Mouse (Mus musculus): ENCODE data around the gene Dok4. TPM values are rescaled to one million over a fixed set of nuclear protein-coding genes. Genes with fewer than 3 reads are reported as not detected.
"Not testable (repeated sequence)": the region's sequence is repeated elsewhere in the genome, so short reads cannot be mapped to it uniquely, and the experiment has no call there.

The Dok4 gene
- polyA plus RNA-seq, 1 experiment, result 11.8 TPM

GRCm38 (mm10) chr8:94837662-94838574 is 38.2 kb downstream of the Dok4 start, which contains the start of the genes Coq9 and Ciapin1:
Gene Coq9 (plus strand): TSS chr8:94838321.
Gene Ciapin1 (minus strand): TSS chr8:94838358.
- Histone ChIP-seq H3K4me3 (replicated peaks) (peak within 1 kb of the TSS; percentile 70), H3K27me3 (ENCODE audit: control insufficient read depth) (no peaks in the 10 kb centered on the region), H3K36me3 (ENCODE audit: control insufficient read depth) (peaks cover 29% of the 10 kb centered on the region), H3K4me1 (ENCODE audit: control insufficient read depth) (peaks cover 36% of the 10 kb centered on the region), H3K9me3 (ENCODE audit: control insufficient read depth, low read length) (no peaks in the 10 kb centered on the region)
- TF ChIP-seq GATA1 (IDR thresholded peaks at IDR 0.05; ENCODE audit: low read length), result no peak
- TF ChIP-seq TAL1 (IDR thresholded peaks at IDR 0.05; ENCODE audit: low read length), result no peak

GRCm38 (mm10) chr8:94836456-94837240 is 39.5 kb downstream of the Dok4 start:
- no peaks in the 10 kb centered on the region for H3K9me3 ChIP-seq (ENCODE audit: control insufficient read depth, low read length)
- H3K4me1 ChIP-seq (ENCODE audit: control insufficient read depth), result peaks cover 38% of the 10 kb centered on the region
- TF ChIP-seq TAL1 (IDR thresholded peaks at IDR 0.05; ENCODE audit: low read length), result no peak
- TF ChIP-seq GATA1 (IDR thresholded peaks at IDR 0.05; ENCODE audit: low read length), result no peak
- H3K36me3 ChIP-seq (ENCODE audit: control insufficient read depth), result peaks cover 33% of the 10 kb centered on the region
- peak overlapping the region; percentile 70 for H3K4me3 ChIP-seq (replicated peaks)
- H3K27me3 ChIP-seq (ENCODE audit: control insufficient read depth), result no peaks in the 10 kb centered on the region

GRCm38 (mm10) chr8:94835751-94836150 is 40.4 kb downstream of the Dok4 start:
- H3K4me3 ChIP-seq (replicated peaks); H3K27me3 ChIP-seq (ENCODE audit: control insufficient read depth); H3K9me3 ChIP-seq (ENCODE audit: control insufficient read depth, low read length): not testable (repeated sequence)
- peaks cover 39% of the 10 kb centered on the region for H3K4me1 ChIP-seq (ENCODE audit: control insufficient read depth)
- peaks cover 40% of the 10 kb centered on the region for H3K36me3 ChIP-seq (ENCODE audit: control insufficient read depth)

DNA sequence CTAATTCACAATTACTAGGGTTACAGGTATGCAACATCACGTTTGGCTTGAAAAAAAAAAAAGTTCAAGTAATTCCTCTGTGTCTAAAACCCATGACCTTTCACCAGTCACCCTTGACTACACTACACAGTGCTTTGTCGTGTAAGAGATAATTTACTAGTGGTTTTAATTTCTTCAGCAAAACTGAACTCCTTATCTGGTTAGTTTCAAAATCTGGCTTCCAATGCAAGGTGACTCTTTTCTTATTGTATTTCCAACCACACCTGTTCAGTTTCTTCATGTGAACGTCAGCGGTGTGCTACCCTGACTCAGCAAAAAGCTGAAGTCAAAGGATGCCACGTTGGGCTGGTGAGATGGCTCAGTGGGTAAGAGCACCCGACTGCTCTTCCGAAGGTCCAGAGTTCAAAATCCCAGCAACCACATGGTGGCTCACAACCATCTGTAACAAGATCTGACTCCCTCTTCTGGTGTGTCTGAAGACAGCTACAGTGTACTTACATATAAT is 42.2 kb downstream of the Dok4 start:
- not testable (repeated sequence) for H3K9me3 ChIP-seq (ENCODE audit: control insufficient read depth, low read length); H3K27me3 ChIP-seq (ENCODE audit: control insufficient read depth); H3K4me3 ChIP-seq (replicated peaks)
- Histone ChIP-seq H3K4me1 (ENCODE audit: control insufficient read depth) (peaks cover 31% of the 10 kb centered on the region), H3K36me3 (ENCODE audit: control insufficient read depth) (peaks cover 56% of the 10 kb centered on the region)

DNA sequence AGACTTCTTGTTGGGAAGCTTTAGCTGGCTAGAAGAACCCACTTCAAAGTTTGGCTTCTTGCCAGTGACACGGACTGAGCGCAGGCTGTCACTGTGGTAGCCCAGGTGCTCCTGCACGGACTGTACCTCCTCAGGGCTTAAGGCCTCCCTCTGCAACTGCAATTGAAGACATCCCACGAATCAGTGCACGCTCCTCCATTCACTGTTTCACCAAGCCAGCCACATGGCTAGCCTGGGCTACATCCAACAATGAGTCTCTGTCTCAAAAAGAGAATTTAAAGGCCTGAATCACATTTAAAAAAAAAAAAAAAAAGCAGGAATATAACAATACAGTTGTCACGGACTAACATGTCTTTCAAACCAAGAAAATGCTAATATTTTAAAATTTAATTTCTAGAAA is 47.8 kb downstream of the Dok4 start:
- Histone ChIP-seq H3K4me1 (ENCODE audit: control insufficient read depth) (peaks cover 9% of the 10 kb centered on the region), H3K9me3 (ENCODE audit: control insufficient read depth, low read length) (peaks cover 6% of the 10 kb centered on the region), H3K36me3 (ENCODE audit: control insufficient read depth) (peaks cover 99% of the 10 kb centered on the region), H3K4me3 (replicated peaks) (no peak overlapping the region), H3K27me3 (ENCODE audit: control insufficient read depth) (no peaks in the 10 kb centered on the region)
- TF ChIP-seq TAL1 (IDR thresholded peaks at IDR 0.05; ENCODE audit: low read length), result no peak
- no peak for TF ChIP-seq GATA1 (IDR thresholded peaks at IDR 0.05; ENCODE audit: low read length)

DNA sequence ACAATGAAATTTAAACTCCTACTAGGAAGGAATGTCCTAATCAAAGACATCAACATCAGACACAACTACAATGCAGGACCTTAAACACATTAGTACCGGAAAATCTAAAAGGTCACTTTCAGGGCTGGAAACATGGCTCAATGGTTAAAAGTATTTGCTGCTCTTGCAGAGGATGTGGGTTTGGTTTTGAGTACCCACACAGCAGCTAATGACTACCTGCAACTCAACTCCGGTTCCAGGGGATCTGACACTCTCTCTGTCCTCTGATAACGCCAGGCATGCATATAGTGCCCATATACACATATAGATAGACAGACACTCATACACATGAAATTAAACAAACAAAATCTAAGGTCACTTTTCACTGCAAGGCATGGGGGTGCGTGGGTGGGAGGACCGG is 49.9 kb downstream of the Dok4 start:
- H3K27me3 ChIP-seq (ENCODE audit: control insufficient read depth), result no peaks in the 10 kb centered on the region
- H3K4me1 ChIP-seq (ENCODE audit: control insufficient read depth), result peaks cover 11% of the 10 kb centered on the region
- no peak for TF ChIP-seq GATA1 (IDR thresholded peaks at IDR 0.05; ENCODE audit: low read length)
- no peak for TF ChIP-seq TAL1 (IDR thresholded peaks at IDR 0.05; ENCODE audit: low read length)
- peaks cover 6% of the 10 kb centered on the region for H3K9me3 ChIP-seq (ENCODE audit: control insufficient read depth, low read length)
- H3K36me3 ChIP-seq (ENCODE audit: control insufficient read depth), result peaks cover 99% of the 10 kb centered on the region
- no peak overlapping the region for H3K4me3 ChIP-seq (replicated peaks)

DNA sequence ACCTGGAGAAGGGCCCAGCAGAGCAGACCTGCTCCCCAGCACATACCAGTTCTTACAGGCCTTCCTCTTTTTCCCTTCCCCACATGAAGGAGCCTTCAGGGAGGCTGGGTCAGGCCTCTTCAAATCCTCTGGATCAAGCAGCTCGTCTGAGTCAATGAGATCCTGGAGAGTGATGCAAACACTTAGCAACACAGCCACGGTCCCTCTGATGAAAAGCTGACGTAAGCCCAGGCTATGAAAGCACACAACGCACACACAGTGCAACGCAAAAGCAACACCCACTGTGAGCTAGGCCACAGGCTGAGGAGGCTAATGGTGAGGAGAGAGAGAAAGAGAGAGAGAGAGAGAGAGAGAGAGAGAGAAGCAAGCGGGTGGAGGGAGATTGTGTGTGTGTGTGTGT is 51.0 kb downstream of the Dok4 start:
- Histone ChIP-seq H3K36me3 (ENCODE audit: control insufficient read depth) (peaks cover 99% of the 10 kb centered on the region), H3K9me3 (ENCODE audit: control insufficient read depth, low read length) (peaks cover 1% of the 10 kb centered on the region; the same call in 1 of the 2 replicates), H3K4me1 (ENCODE audit: control insufficient read depth) (peaks cover 20% of the 10 kb centered on the region), H3K4me3 (replicated peaks) (no peak overlapping the region), H3K27me3 (ENCODE audit: control insufficient read depth) (no peaks in the 10 kb centered on the region)
- TF ChIP-seq GATA1 (IDR thresholded peaks at IDR 0.05; ENCODE audit: low read length), result no peak
- no peak for TF ChIP-seq TAL1 (IDR thresholded peaks at IDR 0.05; ENCODE audit: low read length)

DNA sequence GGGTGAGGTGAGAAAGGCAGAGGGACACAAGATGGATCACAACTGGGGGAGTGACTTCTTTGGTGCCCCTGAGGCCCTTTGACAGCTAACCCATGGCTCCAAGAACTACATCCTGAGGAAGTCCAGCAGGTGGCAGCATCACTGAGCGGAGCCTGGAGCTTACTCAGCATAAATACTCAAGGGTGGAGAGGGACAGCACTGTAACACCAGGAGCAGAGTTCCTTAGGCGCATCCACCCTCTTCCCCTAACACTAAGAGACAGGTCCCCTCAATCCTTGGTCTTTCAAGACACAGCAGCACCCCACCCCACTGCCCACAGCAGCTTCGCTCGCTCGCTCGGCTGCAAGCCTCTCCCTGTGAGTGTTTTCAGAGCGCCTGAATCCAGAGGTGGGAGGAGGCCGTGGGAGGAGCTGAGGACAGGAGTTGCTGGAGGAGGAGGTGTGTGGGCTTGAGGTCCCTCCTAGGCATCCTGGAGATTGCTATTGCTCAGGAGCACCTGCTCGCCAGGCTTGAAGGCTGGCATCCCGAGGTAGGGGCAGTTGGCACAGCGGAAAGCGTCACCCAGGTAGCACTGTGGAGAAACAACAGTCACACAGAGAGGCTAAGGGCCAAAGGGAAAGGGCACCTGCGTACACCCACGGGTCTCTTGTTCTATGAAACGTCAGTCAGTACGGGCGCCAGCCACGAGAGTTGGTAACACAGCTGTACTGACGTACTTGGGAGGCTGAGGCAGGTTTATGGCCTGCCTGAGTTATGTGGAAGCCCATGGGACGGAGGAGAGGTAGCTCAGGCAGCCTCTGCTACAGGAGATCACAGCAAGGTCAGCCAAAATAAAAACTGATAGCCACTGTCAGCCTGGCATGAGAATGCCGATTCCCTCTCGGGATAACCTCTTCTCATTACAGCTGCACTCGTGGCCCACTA is 53.2 kb downstream of the Dok4 start:
- Histone ChIP-seq H3K4me1 (ENCODE audit: control insufficient read depth) (peaks cover 25% of the 10 kb centered on the region), H3K9me3 (ENCODE audit: control insufficient read depth, low read length) (no peaks in the 10 kb centered on the region), H3K36me3 (ENCODE audit: control insufficient read depth) (peaks cover 99% of the 10 kb centered on the region), H3K4me3 (replicated peaks) (no peak overlapping the region), H3K27me3 (ENCODE audit: control insufficient read depth) (no peaks in the 10 kb centered on the region)
- no peak for TF ChIP-seq GATA1 (IDR thresholded peaks at IDR 0.05; ENCODE audit: low read length)
- no peak for TF ChIP-seq TAL1 (IDR thresholded peaks at IDR 0.05; ENCODE audit: low read length)

All from erythroblast, embryonic 14.5 days (primary cell).